Mouse (Mus musculus): ENCODE measurements around the gene Mfsd2a. TPM values are rescaled to one million over a fixed set of nuclear protein-coding genes. Genes with fewer than 3 reads are reported as not detected.
A peak's percentile ranks its signal among the peaks of the same experiment; 100 is the strongest.

Mfsd2a gene
- polyA plus RNA-seq, 1 experiment from 2014 or later: 1.1 TPM

GRCm38 (mm10) chr4:122958491-122959031 lies 2.4 kb downstream of the Mfsd2a start:
- Histone ChIP-seq H3K4me1 (replicated peaks) (peaks cover 49% of the 10 kb centered on the region), H3K36me3 (no peaks in the 10 kb centered on the region), H3K27ac (ENCODE audit: poor library complexity, severe bottlenecking) (no peak overlapping the region), H3K9ac (no peak overlapping the region), H3K4me2 (no peak overlapping the region), H3K9me3 (replicated peaks) (no peaks in the 10 kb centered on the region), H3K4me3 (no peak overlapping the region), H3K27me3 (replicated peaks) (peaks cover 61% of the 10 kb centered on the region)
- ATAC-seq (ENCODE audit: insufficient number of reproducible peaks, low FRiP score): no peak
- WGBS: 78% methylated on average over 6 of the region's 6 CpGs

GRCm38 (mm10) chr4:122956301-122956700 lies 4.7 kb downstream of the Mfsd2a start:
- no peak overlapping the region for H3K9ac ChIP-seq
- H3K27ac ChIP-seq (ENCODE audit: poor library complexity, severe bottlenecking): no peak overlapping the region
- H3K4me3 ChIP-seq: no peak overlapping the region
- H3K27me3 ChIP-seq (replicated peaks): peaks cover 46% of the 10 kb centered on the region
- no peak overlapping the region for H3K4me2 ChIP-seq
- WGBS: 81% methylated on average over 4 of the region's 6 CpGs
- H3K4me1 ChIP-seq (replicated peaks): peaks cover 30% of the 10 kb centered on the region
- H3K9me3 ChIP-seq (replicated peaks): no peaks in the 10 kb centered on the region
- H3K36me3 ChIP-seq: no peaks in the 10 kb centered on the region
- no peak for ATAC-seq (ENCODE audit: insufficient number of reproducible peaks, low FRiP score)

- peaks cover 23% of the 10 kb centered on the region for H3K4me1 ChIP-seq (replicated peaks)
- peaks cover 42% of the 10 kb centered on the region for H3K27me3 ChIP-seq (replicated peaks)
- WGBS: 9% methylated on average over 17 of the region's 17 CpGs
- H3K9ac ChIP-seq: peak overlapping the region; percentile 43; the same call in 1 of the 2 replicates
- peak overlapping the region; percentile 14 for H3K4me3 ChIP-seq
- ATAC-seq (ENCODE audit: insufficient number of reproducible peaks, low FRiP score): peak; percentile 88
- peak overlapping the region; percentile 62 for H3K4me2 ChIP-seq
- H3K36me3 ChIP-seq: no peaks in the 10 kb centered on the region
- H3K9me3 ChIP-seq (replicated peaks): no peaks in the 10 kb centered on the region
- 0 out of 2 replicates have a peak overlapping the region, but pooled peaks have one; percentile 19 for H3K27ac ChIP-seq (ENCODE audit: poor library complexity, severe bottlenecking)
Observed at GRCm38 (mm10) chr4:122955412-122956136, 5.4 kb downstream of the Mfsd2a start.

- Histone ChIP-seq H3K27me3 (replicated peaks) (peaks cover 41% of the 10 kb centered on the region), H3K9me3 (replicated peaks) (no peaks in the 10 kb centered on the region), H3K27ac (ENCODE audit: poor library complexity, severe bottlenecking) (0 out of 2 replicates have a peak overlapping the region, but pooled peaks have one; percentile 19), H3K4me3 (peak overlapping the region; percentile 14), H3K36me3 (no peaks in the 10 kb centered on the region), H3K4me2 (peak overlapping the region; percentile 62), H3K9ac (peak overlapping the region; percentile 43; the same call in 1 of the 2 replicates), H3K4me1 (replicated peaks) (peaks cover 18% of the 10 kb centered on the region)
- peak; percentile 30; the same call in 1 of the 2 replicates for ATAC-seq (ENCODE audit: insufficient number of reproducible peaks, low FRiP score)
- 55% methylated on average over 5 of the region's 5 CpGs for WGBS
Observed at GRCm38 (mm10) chr4:122954680-122955411, 6.1 kb downstream of the Mfsd2a start.

GRCm38 (mm10) chr4:122949096-122949495 lies 11.9 kb downstream of the Mfsd2a start:
- H3K4me1 ChIP-seq (replicated peaks): no peaks in the 10 kb centered on the region
- H3K9me3 ChIP-seq (replicated peaks): no peaks in the 10 kb centered on the region
- H3K36me3 ChIP-seq: no peaks in the 10 kb centered on the region
- no peak overlapping the region for H3K9ac ChIP-seq
- no peak overlapping the region for H3K4me3 ChIP-seq
- no peak overlapping the region for H3K4me2 ChIP-seq
- WGBS: 81% methylated on average over 8 of the region's 8 CpGs
- no peak for ATAC-seq (ENCODE audit: insufficient number of reproducible peaks, low FRiP score)
- no peak overlapping the region for H3K27ac ChIP-seq (ENCODE audit: poor library complexity, severe bottlenecking)
- peaks cover 6% of the 10 kb centered on the region; the same call in 1 of the 2 replicates for H3K27me3 ChIP-seq (replicated peaks)

- Histone ChIP-seq H3K4me3 (no peak overlapping the region), H3K4me1 (replicated peaks) (no peaks in the 10 kb centered on the region), H3K36me3 (no peaks in the 10 kb centered on the region), H3K27me3 (replicated peaks) (peaks cover 11% of the 10 kb centered on the region), H3K27ac (ENCODE audit: poor library complexity, severe bottlenecking) (no peak overlapping the region), H3K4me2 (no peak overlapping the region), H3K9ac (no peak overlapping the region), H3K9me3 (replicated peaks) (no peaks in the 10 kb centered on the region)
- WGBS: 79% methylated on average over 3 of the region's 3 CpGs
- ATAC-seq (ENCODE audit: insufficient number of reproducible peaks, low FRiP score): no peak
Observed at GRCm38 (mm10) chr4:122947223-122947622, 13.8 kb downstream of the Mfsd2a start.

GRCm38 (mm10) chr4:122944408-122944807 lies 16.6 kb downstream of the Mfsd2a start:
- H3K4me3 ChIP-seq: no peak overlapping the region
- no peak for ATAC-seq (ENCODE audit: insufficient number of reproducible peaks, low FRiP score)

GRCm38 (mm10) chr4:122939048-122939796 lies 21.8 kb downstream of the Mfsd2a start:
- Histone ChIP-seq H3K4me3 (no peak overlapping the region), H3K36me3 (no peaks in the 10 kb centered on the region), H3K9me3 (replicated peaks) (no peaks in the 10 kb centered on the region), H3K4me2 (no peak overlapping the region), H3K27me3 (replicated peaks) (peaks cover 13% of the 10 kb centered on the region), H3K9ac (no peak overlapping the region), H3K4me1 (replicated peaks) (no peaks in the 10 kb centered on the region), H3K27ac (ENCODE audit: poor library complexity, severe bottlenecking) (no peak overlapping the region)
- WGBS: 56% methylated on average over 2 of the region's 2 CpGs
- ATAC-seq (ENCODE audit: insufficient number of reproducible peaks, low FRiP score): no peak

More at GRCm38 (mm10) chr4:122944408-122944807, 16.6 kb downstream of the Mfsd2a start:
- no peaks in the 10 kb centered on the region for H3K36me3 ChIP-seq
- H3K27ac ChIP-seq (ENCODE audit: poor library complexity, severe bottlenecking): no peak overlapping the region
- no peak overlapping the region for H3K4me2 ChIP-seq
- H3K9me3 ChIP-seq (replicated peaks): no peaks in the 10 kb centered on the region
- peaks cover 13% of the 10 kb centered on the region for H3K27me3 ChIP-seq (replicated peaks)
- no peaks in the 10 kb centered on the region for H3K4me1 ChIP-seq (replicated peaks)
- no peak overlapping the region for H3K9ac ChIP-seq
- WGBS: 24% methylated on average over 4 of the region's 4 CpGs

- H3K4me1 ChIP-seq (replicated peaks): no peaks in the 10 kb centered on the region
- ATAC-seq (ENCODE audit: insufficient number of reproducible peaks, low FRiP score): no peak
- 91% methylated on average over 3 of the region's 3 CpGs for WGBS
- H3K27ac ChIP-seq (ENCODE audit: poor library complexity, severe bottlenecking): no peak overlapping the region
- H3K36me3 ChIP-seq: no peaks in the 10 kb centered on the region
- no peak overlapping the region for H3K9ac ChIP-seq
- H3K27me3 ChIP-seq (replicated peaks): peaks cover 11% of the 10 kb centered on the region
- H3K4me2 ChIP-seq: no peak overlapping the region
- H3K4me3 ChIP-seq: no peak overlapping the region
- no peaks in the 10 kb centered on the region for H3K9me3 ChIP-seq (replicated peaks)
Observed at GRCm38 (mm10) chr4:122937489-122937888, 23.5 kb downstream of the Mfsd2a start.

GRCm38 (mm10) chr4:122935466-122936099 lies 25.4 kb downstream of the Mfsd2a start:
- no peak overlapping the region for H3K4me3 ChIP-seq
- WGBS: 59% methylated on average over 9 of the region's 9 CpGs

More at GRCm38 (mm10) chr4:122935466-122936099, 25.4 kb downstream of the Mfsd2a start:
- ATAC-seq (ENCODE audit: insufficient number of reproducible peaks, low FRiP score): no peak
- no peaks in the 10 kb centered on the region for H3K9me3 ChIP-seq (replicated peaks)
- H3K27ac ChIP-seq (ENCODE audit: poor library complexity, severe bottlenecking): no peak overlapping the region
- H3K36me3 ChIP-seq: no peaks in the 10 kb centered on the region
- H3K9ac ChIP-seq: no peak overlapping the region
- H3K27me3 ChIP-seq (replicated peaks): no peaks in the 10 kb centered on the region; the same call in 1 of the 2 replicates
- H3K4me2 ChIP-seq: no peak overlapping the region
- H3K4me1 ChIP-seq (replicated peaks): no peaks in the 10 kb centered on the region
